Mouse (Mus musculus) spleen, adult 2 months (tissue): ENCODE data around the gene Angptl2.

Source experiments
- CTCF ChIP-seq: fragments of 200-500 bp; IDR thresholded peaks from 2 replicates; pipeline ENCODE4 v1.5.1; 2011; ENCODE audit warnings: mild to moderate bottlenecking, inconsistent platforms; ENCODE audit not compliant: insufficient read depth, insufficient read length, insufficient replicate concordance; ENCODE audit errors: extremely low read depth
- POLR2A ChIP-seq: fragments of 200-500 bp; IDR thresholded peaks from 2 replicates; pipeline ENCODE4 v1.6.1; 2011; ENCODE audit warnings: low read depth, low read length, inconsistent platforms

DNA sequence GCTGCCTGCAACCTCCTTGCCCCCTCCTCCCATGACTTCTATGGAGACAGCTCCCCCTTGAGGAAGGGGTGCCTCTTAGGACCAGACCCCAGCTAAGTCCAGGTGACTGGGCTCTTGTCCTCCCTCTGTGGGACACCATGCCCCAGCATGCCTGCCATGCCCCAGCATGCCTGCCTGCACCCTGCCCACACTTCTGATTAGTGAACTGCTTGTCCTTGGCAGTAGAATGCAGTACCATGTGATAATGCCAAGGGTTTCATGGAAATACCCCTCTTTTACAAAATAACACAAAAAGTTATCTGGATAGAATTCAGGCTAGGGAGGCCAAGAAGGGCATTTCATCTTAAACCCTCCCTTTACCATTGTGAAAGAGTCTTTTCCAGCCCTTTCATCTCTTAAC, 29.5 kb downstream of the Angptl2 start:
- no peak for TF ChIP-seq CTCF
- TF ChIP-seq POLR2A, result no peak
